Mouse (Mus musculus): ENCODE data around the gene Psmd14. TPM values are rescaled to one million over a fixed set of nuclear protein-coding genes. Genes with fewer than 3 reads are reported as not detected.

Psmd14 gene
- polyA plus RNA-seq, 1 experiment from 2014 or later = 94.3 TPM

DNA sequence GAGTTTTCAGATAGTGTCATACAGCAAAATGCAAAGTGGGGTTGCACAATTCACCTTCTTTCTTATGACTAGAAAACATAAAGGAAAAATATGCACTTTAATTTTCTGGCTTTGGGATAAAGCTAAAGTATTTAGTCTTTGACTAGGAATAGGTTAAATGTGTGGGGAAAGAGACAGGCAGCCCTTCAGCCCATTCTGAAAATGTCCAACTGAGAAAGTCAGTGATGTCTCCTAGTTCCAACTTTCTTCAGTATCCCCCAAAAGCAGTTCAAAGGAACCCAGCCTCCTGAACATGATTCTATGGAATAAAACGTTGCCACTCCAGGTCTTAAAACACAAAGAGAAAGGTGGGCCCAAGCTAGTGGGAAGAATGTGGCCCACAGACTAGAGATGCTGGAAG is 97.9 kb downstream of the Psmd14 start:
- Histone ChIP-seq H3K36me3 (ENCODE audit: insufficient read depth, low read length) (no peaks in the 10 kb centered on the region), H3K27ac (ENCODE audit: low read length) (no peak overlapping the region), H3K9me3 (ENCODE audit: low read length) (no peaks in the 10 kb centered on the region), H3K9ac (replicated peaks; ENCODE audit: low read depth) (no peak overlapping the region), H3K4me1 (ENCODE audit: insufficient read depth, low read depth, low read length) (peaks cover 11% of the 10 kb centered on the region), H3K4me2 (replicated peaks; ENCODE audit: low read depth, low read length) (no peak overlapping the region), H3K4me3 (ENCODE audit: low read depth, low read length) (no peak overlapping the region), H3K27me3 (replicated peaks; ENCODE audit: insufficient read depth, low read length) (peaks cover 85% of the 10 kb centered on the region)
- DNase-seq (ENCODE audit: low spot score) = no peak
- ATAC-seq = no peak
- no peak for TF ChIP-seq EP300 (IDR thresholded peaks at IDR 0.05)
- no peak for TF ChIP-seq CTCF (IDR thresholded peaks at IDR 0.05)
- WGBS = 9% methylated on average over 1 of the region's 1 CpGs

DNA sequence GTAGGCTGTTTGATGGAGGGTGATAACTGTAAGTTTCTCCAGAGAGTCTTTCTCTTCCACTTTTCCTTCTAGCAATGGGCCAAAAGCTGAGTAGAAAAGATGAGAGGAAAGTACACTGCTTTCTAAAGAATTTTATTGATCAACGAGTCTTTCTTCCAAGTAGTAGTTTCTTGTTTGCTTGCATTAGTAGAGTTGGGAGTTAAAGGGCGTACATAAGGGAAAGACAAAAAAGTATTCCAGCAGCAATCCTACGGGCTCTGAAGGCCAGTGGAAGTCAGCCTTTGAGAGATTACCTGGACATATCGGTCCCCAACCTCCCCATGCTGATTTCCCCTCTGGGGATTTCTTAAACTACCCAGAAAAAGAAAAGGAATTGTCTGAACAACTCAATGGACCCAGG is 99.3 kb downstream of the Psmd14 start:
- 59% methylated on average over 4 of the region's 4 CpGs for WGBS
- Histone ChIP-seq H3K4me3 (ENCODE audit: low read depth, low read length) (no peak overlapping the region), H3K9me3 (ENCODE audit: low read length) (no peaks in the 10 kb centered on the region), H3K4me1 (ENCODE audit: insufficient read depth, low read depth, low read length) (peaks cover 11% of the 10 kb centered on the region), H3K27me3 (replicated peaks; ENCODE audit: insufficient read depth, low read length) (peaks cover 84% of the 10 kb centered on the region), H3K36me3 (ENCODE audit: insufficient read depth, low read length) (no peaks in the 10 kb centered on the region), H3K27ac (ENCODE audit: low read length) (no peak overlapping the region), H3K9ac (replicated peaks; ENCODE audit: low read depth) (no peak overlapping the region), H3K4me2 (replicated peaks; ENCODE audit: low read depth, low read length) (no peak overlapping the region)
- no peak for ATAC-seq
- DNase-seq (ENCODE audit: low spot score) = no peak
- TF ChIP-seq EP300 (IDR thresholded peaks at IDR 0.05) (no peak), CTCF (IDR thresholded peaks at IDR 0.05) (no peak)

DNA sequence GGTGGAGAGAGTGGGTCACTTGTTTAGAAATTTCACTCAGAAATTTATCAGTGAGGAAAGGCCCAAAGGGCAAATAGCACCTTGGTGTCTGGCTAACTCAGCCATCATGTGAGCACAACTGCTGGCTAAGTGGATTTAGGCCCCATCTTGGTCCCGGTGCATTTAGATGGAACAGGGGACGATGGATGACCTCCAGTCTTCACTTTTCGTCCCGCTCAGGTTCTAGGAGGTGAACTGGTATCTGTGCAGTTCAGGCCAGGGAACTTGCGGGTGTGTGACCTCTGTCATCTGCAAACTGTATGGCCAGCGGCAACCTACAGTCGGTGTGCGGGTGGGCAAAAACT is 99.6 kb downstream of the Psmd14 start:
- peaks cover 88% of the 10 kb centered on the region for H3K27me3 ChIP-seq (replicated peaks; ENCODE audit: insufficient read depth, low read length)

DNA sequence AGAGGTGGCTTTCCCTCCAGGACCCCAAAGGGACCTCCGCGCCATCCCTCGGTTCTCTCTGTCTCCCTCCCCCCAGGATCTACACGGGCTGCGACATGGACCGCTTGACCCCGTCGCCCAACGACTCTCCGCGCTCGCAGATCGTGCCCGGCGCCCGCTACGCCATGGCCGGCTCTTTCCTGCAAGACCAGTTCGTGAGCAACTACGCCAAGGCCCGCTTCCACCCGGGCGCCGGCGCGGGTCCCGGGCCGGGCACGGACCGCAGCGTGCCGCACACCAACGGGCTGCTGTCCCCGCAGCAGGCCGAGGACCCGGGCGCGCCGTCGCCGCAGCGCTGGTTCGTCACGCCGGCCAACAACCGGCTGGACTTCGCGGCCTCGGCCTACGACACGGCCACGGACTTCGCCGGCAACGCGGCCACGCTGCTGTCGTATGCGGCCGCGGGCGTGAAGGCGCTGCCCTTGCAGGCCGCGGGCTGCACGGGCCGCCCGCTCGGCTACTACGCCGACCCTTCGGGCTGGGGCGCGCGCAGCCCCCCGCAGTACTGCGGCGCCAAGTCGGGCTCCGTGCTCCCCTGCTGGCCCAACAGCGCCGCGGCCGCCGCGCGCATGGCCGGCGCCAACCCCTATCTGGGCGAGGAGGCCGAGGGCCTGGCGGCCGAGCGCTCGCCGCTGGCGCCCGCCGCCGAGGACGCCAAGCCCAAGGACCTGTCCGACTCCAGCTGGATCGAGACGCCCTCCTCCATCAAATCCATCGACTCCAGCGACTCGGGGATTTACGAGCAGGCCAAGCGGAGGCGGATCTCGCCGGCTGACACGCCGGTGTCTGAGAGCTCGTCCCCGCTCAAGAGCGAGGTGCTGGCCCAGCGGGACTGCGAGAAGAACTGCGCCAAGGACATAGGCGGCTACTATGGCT is 100.3 kb downstream of the Psmd14 start:
- Histone ChIP-seq H3K4me2 (replicated peaks; ENCODE audit: low read depth, low read length) (peak overlapping the region; percentile 84), H3K27ac (ENCODE audit: low read length) (no peak overlapping the region), H3K4me3 (ENCODE audit: low read depth, low read length) (peak overlapping the region; percentile 45), H3K4me1 (ENCODE audit: insufficient read depth, low read depth, low read length) (peaks cover 14% of the 10 kb centered on the region), H3K36me3 (ENCODE audit: insufficient read depth, low read length) (no peaks in the 10 kb centered on the region), H3K9me3 (ENCODE audit: low read length) (no peaks in the 10 kb centered on the region), H3K27me3 (replicated peaks; ENCODE audit: insufficient read depth, low read length) (peaks cover 85% of the 10 kb centered on the region), H3K9ac (replicated peaks; ENCODE audit: low read depth) (peak overlapping the region; percentile 23; the same call in 1 of the 2 replicates)
- peak; percentile 81 for ATAC-seq
- no peak for DNase-seq (ENCODE audit: low spot score)
- peak; percentile 28; the same call in 1 of the 2 replicates for TF ChIP-seq CTCF (IDR thresholded peaks at IDR 0.05)
- TF ChIP-seq EP300 (IDR thresholded peaks at IDR 0.05) = no peak
- 1% methylated on average over 113 of the region's 121 CpGs for WGBS

More for the DNA sequence above, 99.6 kb downstream of the Psmd14 start:
- Histone ChIP-seq H3K9ac (replicated peaks; ENCODE audit: low read depth) (0 out of 2 replicates have a peak overlapping the region, but pooled peaks have one; percentile 12), H3K27ac (ENCODE audit: low read length) (no peak overlapping the region), H3K4me2 (replicated peaks; ENCODE audit: low read depth, low read length) (peak overlapping the region; percentile 84), H3K36me3 (ENCODE audit: insufficient read depth, low read length) (no peaks in the 10 kb centered on the region), H3K4me3 (ENCODE audit: low read depth, low read length) (peak overlapping the region; percentile 45), H3K9me3 (ENCODE audit: low read length) (no peaks in the 10 kb centered on the region), H3K4me1 (ENCODE audit: insufficient read depth, low read depth, low read length) (peaks cover 14% of the 10 kb centered on the region)
- WGBS = 36% methylated on average over 8 of the region's 8 CpGs
- no peak for ATAC-seq
- no peak for TF ChIP-seq CTCF (IDR thresholded peaks at IDR 0.05)
- no peak for TF ChIP-seq EP300 (IDR thresholded peaks at IDR 0.05)
- no peak for DNase-seq (ENCODE audit: low spot score)

DNA sequence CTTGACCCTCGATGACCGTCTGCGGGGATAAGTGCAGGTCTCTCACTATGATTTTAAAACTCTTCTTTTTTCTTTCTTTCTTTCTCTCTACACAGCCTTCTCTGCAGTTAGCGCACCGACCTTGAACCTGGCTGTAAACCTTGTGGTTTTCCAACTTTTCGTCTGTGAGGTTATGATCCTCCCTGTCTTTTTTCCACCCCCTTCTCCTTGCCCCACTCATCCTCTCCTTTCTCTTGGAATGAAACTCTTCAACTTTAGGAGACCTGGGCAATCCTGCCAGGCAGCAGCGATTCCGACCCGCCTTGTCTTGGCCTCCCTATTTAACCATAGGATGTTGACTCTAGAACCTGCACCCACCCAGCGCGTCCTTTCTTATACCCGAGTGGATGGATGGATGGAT is 101.0 kb downstream of the Psmd14 start:
- H3K9ac ChIP-seq (replicated peaks; ENCODE audit: low read depth) = no peak overlapping the region
- peak overlapping the region; percentile 45 for H3K4me3 ChIP-seq (ENCODE audit: low read depth, low read length)
- peaks cover 14% of the 10 kb centered on the region for H3K4me1 ChIP-seq (ENCODE audit: insufficient read depth, low read depth, low read length)
- peaks cover 77% of the 10 kb centered on the region for H3K27me3 ChIP-seq (replicated peaks; ENCODE audit: insufficient read depth, low read length)
- H3K4me2 ChIP-seq (replicated peaks; ENCODE audit: low read depth, low read length) = peak overlapping the region; percentile 84
- no peaks in the 10 kb centered on the region for H3K36me3 ChIP-seq (ENCODE audit: insufficient read depth, low read length)
- H3K9me3 ChIP-seq (ENCODE audit: low read length) = no peaks in the 10 kb centered on the region
- 11% methylated on average over 11 of the region's 12 CpGs for WGBS
- ATAC-seq (no peak), DNase-seq (ENCODE audit: low spot score) (no peak)
- no peak overlapping the region for H3K27ac ChIP-seq (ENCODE audit: low read length)
- TF ChIP-seq EP300 (IDR thresholded peaks at IDR 0.05) (no peak), CTCF (IDR thresholded peaks at IDR 0.05) (no peak)

DNA sequence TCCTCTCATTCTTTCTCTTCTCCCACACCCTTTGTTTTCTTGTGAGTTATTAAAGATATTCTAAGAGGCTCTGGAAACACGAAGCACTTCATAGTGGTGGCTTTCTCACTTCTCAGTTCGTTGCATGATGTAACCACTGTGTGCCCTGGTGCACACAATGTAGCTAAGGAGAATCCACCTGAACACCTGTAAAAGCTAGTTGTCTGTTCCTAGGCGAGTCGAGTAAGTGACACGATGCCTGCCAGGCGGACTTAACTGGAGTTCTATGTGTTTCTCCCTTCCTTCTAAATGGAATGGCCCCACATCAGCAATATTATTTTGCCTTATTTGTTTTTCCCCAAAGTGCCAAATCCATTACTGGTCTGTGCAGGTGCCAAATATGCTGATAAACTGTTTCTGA is 101.6 kb downstream of the Psmd14 start:
- 23% methylated on average over 6 of the region's 6 CpGs for WGBS

More for the DNA sequence above, 101.6 kb downstream of the Psmd14 start:
- ATAC-seq (no peak), DNase-seq (ENCODE audit: low spot score) (no peak)
- Histone ChIP-seq H3K9ac (replicated peaks; ENCODE audit: low read depth) (no peak overlapping the region), H3K4me3 (ENCODE audit: low read depth, low read length) (no peak overlapping the region), H3K27ac (ENCODE audit: low read length) (no peak overlapping the region), H3K9me3 (ENCODE audit: low read length) (no peaks in the 10 kb centered on the region), H3K27me3 (replicated peaks; ENCODE audit: insufficient read depth, low read length) (peaks cover 71% of the 10 kb centered on the region), H3K4me2 (replicated peaks; ENCODE audit: low read depth, low read length) (no peak overlapping the region), H3K4me1 (ENCODE audit: insufficient read depth, low read depth, low read length) (peaks cover 14% of the 10 kb centered on the region), H3K36me3 (ENCODE audit: insufficient read depth, low read length) (no peaks in the 10 kb centered on the region)
- TF ChIP-seq CTCF (IDR thresholded peaks at IDR 0.05) = no peak
- no peak for TF ChIP-seq EP300 (IDR thresholded peaks at IDR 0.05)

All from lung, postnatal 0 days (tissue).